Mouse (Mus musculus) lung, postnatal 0 days (tissue): Measurements from ENCODE around the gene Pate4.

ENCODE experiments used
- CTCF ChIP-seq: IDR thresholded peaks from 2 replicates; pipeline ENCODE4 v1.5.1; 2016; ENCODE audit warnings: antibody characterized with exemption, mild to moderate bottlenecking
- EP300 ChIP-seq: IDR thresholded peaks from 2 replicates; pipeline ENCODE4 v1.6.1; 2016; ENCODE audit warnings: antibody characterized with exemption, mild to moderate bottlenecking, control low read depth

DNA sequence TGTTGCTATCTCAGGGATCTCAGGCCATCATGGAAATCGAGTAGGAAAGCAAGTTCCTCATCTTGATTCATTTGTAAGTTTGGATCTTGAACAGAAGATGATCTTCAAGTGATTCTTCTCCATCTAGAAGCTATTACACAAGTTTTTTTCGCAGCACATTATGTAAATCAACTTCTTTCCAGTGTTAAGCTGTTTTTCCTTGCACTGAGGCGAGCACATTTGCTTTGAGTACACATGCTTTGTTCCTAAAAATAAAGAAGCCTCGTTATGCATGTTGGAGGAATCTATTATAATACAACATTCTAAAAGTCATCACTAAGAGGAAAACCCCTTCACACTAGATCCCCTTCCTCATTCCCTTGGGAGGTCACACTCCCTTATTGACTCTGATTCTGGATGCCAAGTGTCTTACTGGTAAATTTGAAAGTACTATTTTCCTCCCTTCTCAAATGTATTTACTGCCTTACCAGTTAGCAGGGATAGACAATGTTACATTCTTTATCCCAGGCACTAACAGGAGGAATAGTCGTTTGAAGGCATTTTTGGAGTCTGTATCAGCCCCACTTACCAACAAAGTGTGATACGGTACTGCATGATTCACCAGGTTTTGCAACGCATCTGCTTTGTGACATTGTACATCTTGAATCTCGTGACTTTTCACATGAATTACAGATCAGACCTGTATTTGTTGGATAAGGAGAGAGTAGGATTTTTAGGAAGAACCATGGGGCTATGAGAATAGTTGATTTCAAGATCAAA lies 3.9 kb downstream of the Pate4 start:
- TF ChIP-seq CTCF: no peak
- no peak for TF ChIP-seq EP300
